Mouse (Mus musculus) myocyte (in vitro differentiated cells): ENCODE measurements around the gene Pak1. TPM values are rescaled to one million over a fixed set of nuclear protein-coding genes. Genes with fewer than 3 reads are reported as not detected.
A peak's percentile ranks its signal among the peaks of the same experiment; 100 is the strongest.

Experiments used
- H3K27me3 ChIP-seq: one replicate; pipeline ENCODE4 v1.6.1; 2011; ENCODE audit not compliant: control insufficient read depth, insufficient read depth, insufficient read length
- H3K36me3 ChIP-seq: one replicate; pipeline ENCODE4 v1.6.1; 2011; ENCODE audit not compliant: control insufficient read depth, insufficient read depth
- H3K4me2 ChIP-seq: one replicate; pipeline ENCODE4 v1.6.1; 2011; ENCODE audit warnings: low read depth, control low read depth
- H3K4me3 ChIP-seq: one replicate; pipeline ENCODE4 v1.5.1; 2011; ENCODE audit warnings: mild to moderate bottlenecking, control low read depth, moderate library complexity
- H3K79me2 ChIP-seq: one replicate; pipeline ENCODE4 v1.6.1; 2011; ENCODE audit not compliant: control insufficient read depth, insufficient read depth
- H3ac ChIP-seq: one replicate; pipeline ENCODE4 v1.6.1; 2011; ENCODE audit not compliant: control insufficient read depth, insufficient read length
- CEBPB ChIP-seq: IDR thresholded peaks from 2 replicates; pipeline ENCODE4 v1.6.1; 2011; ENCODE audit warnings: mild to moderate bottlenecking, moderate library complexity; ENCODE audit not compliant: poor library complexity, insufficient read depth, severe bottlenecking
- E2F4 ChIP-seq: IDR thresholded peaks from one replicate; pipeline ENCODE4 v1.6.1; 2011; ENCODE audit warnings: mild to moderate bottlenecking, control low read depth, moderate library complexity; ENCODE audit not compliant: insufficient read depth
- MAX ChIP-seq: IDR thresholded peaks from one replicate; pipeline ENCODE4 v1.6.1; 2011; ENCODE audit warnings: low read depth, mild to moderate bottlenecking, control low read depth
- MYOD1 ChIP-seq, 3 experiments: IDR thresholded peaks; one replicate each; pipeline ENCODE4 v1.6.1; 2011; ENCODE audit warnings: control low read depth in 2 of 3, low read depth in 2 of 3, mild to moderate bottlenecking in 2 of 3, moderate library complexity in 1 of 3; ENCODE audit not compliant: insufficient read length in 2 of 3, control insufficient read depth in 1 of 3
- MYOG ChIP-seq, 3 experiments: IDR thresholded peaks; one replicate each; pipeline ENCODE4 v1.6.1; 2011; ENCODE audit warnings: control low read depth in 2 of 3, low read depth in 2 of 3, mild to moderate bottlenecking in 2 of 3; ENCODE audit not compliant: insufficient read length in 2 of 3, control insufficient read depth in 1 of 3, insufficient read depth in 1 of 3
- POLR2A ChIP-seq: IDR thresholded peaks from one replicate; pipeline ENCODE4 v1.6.1; 2011; ENCODE audit warnings: low read depth, mild to moderate bottlenecking, control low read depth, moderate library complexity; ENCODE audit not compliant: insufficient read length
- POLR2AphosphoS2 ChIP-seq: IDR thresholded peaks from one replicate; pipeline ENCODE4 v1.6.1; 2011; ENCODE audit warnings: low read depth, control low read depth; ENCODE audit not compliant: insufficient read length
- REST ChIP-seq: IDR thresholded peaks from one replicate; pipeline ENCODE4 v1.6.1; 2011; ENCODE audit warnings: mild to moderate bottlenecking, control low read depth, moderate library complexity; ENCODE audit not compliant: insufficient read depth, insufficient read length
- SRF ChIP-seq: IDR thresholded peaks from one replicate; pipeline ENCODE4 v1.6.1; 2011; ENCODE audit warnings: low read depth; ENCODE audit not compliant: control insufficient read depth, insufficient read length
- TCF12 ChIP-seq: IDR thresholded peaks from one replicate; pipeline ENCODE4 v1.6.1; 2011; ENCODE audit warnings: mild to moderate bottlenecking, control low read depth; ENCODE audit not compliant: poor library complexity, insufficient read depth, severe bottlenecking
- TCF3 ChIP-seq: IDR thresholded peaks from one replicate; pipeline ENCODE4 v1.6.1; 2011; ENCODE audit warnings: low read depth, control low read depth; ENCODE audit not compliant: insufficient read length
- USF1 ChIP-seq: IDR thresholded peaks from one replicate; pipeline ENCODE4 v1.6.1; 2011; ENCODE audit warnings: low read depth, mild to moderate bottlenecking, control low read depth, moderate library complexity
- polyA plus RNA-seq: library from polyadenylated mRNA; unstranded; fragments of >200 nt; fragmentation: generic; extraction: Trizol; gene quantifications from one replicate; pipeline ENCODE4 v1.2.1, GENCODE M21; 2012; ENCODE audit warnings: missing spikeins

The Pak1 gene
- polyA plus RNA-seq, 1 experiment = 33.2 TPM

DNA sequence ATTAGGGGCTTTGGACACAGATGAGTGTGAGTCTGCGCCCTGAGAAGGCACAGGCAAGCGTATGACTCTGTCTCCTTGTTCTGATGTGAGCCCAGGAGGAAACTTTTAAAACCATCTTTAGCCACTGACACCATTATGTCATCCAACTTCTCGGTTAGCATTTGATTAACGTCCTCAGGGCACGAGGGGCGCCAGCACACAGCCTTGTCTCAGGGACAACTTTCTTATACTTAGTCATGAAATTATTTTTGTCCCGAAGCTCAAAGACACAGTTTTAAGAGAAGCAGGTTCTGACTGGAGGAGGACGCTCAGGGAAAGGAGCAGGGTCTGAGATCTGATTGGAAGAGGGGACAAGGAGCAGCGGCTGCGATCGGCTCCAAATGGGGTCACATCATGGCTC lies 23.8 kb upstream of the Pak1 start:
- no peak overlapping the region for H3ac ChIP-seq
- H3K79me2 ChIP-seq = no peaks in the 10 kb centered on the region
- H3K36me3 ChIP-seq = no peaks in the 10 kb centered on the region
- no peaks in the 10 kb centered on the region for H3K27me3 ChIP-seq
- TF ChIP-seq MYOG (IDR thresholded peaks at IDR 0.05; ENCODE audit: control insufficient read depth in 1 of 3, insufficient read depth in 1 of 3, insufficient read length in 2 of 3, low read depth in 2 of 3) (no peak), E2F4 (no peak), SRF (no peak), CEBPB (no peak), MAX (no peak), REST (no peak), TCF3 (no peak), POLR2AphosphoS2 (no peak), MYOD1 (IDR thresholded peaks at IDR 0.05; ENCODE audit: control insufficient read depth in 1 of 3, insufficient read length in 2 of 3, low read depth in 2 of 3) (no peak)
- H3K4me2 ChIP-seq = peak overlapping the region; percentile 60
- no peak overlapping the region for H3K4me3 ChIP-seq

DNA sequence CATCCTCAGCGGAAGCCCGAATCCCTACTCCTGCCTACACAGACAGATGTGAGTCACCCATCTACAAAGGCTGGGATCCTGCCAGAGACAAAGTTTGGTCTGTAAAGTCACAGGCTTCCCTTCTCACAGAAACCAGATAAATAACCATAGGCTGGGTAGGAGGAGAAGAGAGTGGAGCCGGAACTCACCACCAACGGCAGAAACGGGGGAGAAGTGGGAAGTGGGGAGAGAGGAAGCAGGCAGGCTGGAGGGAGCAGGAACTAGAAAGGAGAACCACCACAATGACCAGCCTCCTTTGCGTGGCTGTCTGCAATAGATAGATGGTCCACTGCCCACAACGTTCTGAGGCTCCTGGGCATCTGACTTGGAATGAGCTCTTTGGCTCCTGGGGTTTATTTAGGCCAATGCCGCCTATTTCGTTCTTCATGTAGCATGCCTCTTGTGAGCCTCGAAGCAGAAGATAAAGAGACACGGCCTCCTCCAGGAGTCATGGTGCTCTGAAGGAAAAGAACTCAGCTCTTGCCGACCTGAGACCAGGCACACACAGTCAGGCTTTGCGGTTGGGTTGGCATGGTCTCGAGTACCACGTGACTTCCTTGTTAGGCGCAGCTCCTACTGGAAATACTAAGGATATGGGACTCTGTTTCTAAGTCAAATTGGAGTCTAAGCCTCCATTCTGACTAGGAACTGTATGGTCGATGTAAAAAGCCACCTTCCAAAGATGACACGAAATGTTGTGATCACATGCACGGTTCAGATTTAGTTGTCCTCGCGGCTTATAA lies 23.0 kb upstream of the Pak1 start:
- H3K27me3 ChIP-seq = no peaks in the 10 kb centered on the region
- TF ChIP-seq POLR2A (no peak), E2F4 (no peak), USF1 (no peak), POLR2AphosphoS2 (no peak), TCF3 (no peak), REST (no peak), TCF12 (no peak), MYOD1 (IDR thresholded peaks at IDR 0.05; ENCODE audit: control insufficient read depth in 1 of 3, insufficient read length in 2 of 3, low read depth in 2 of 3) (no peak), SRF (no peak)
- H3K79me2 ChIP-seq = no peaks in the 10 kb centered on the region
- no peak overlapping the region for H3ac ChIP-seq
- no peaks in the 10 kb centered on the region for H3K36me3 ChIP-seq
- peak overlapping the region; percentile 66 for H3K4me2 ChIP-seq
- no peak overlapping the region for H3K4me3 ChIP-seq

DNA sequence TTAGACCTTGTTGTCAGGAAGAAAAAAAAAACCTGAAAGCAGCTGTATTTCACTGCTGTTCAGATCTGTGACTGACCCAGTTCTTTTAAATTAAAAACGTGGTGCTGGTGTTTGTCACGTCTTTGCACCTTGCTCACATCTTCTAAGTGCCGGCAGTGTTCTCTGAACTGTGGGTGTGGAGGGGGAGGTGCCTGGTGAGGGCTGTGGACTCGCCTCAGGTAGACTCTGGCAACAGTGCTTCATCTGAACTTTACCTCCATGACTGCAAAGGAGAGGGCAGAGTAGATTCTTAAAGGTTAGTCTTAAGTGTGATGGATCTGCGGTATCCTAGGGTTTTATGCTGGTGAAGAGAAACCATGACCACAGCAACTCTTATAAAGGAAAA lies 22.4 kb upstream of the Pak1 start:
- Histone ChIP-seq H3K4me2 (peak overlapping the region; percentile 66), H3K36me3 (no peaks in the 10 kb centered on the region), H3K4me3 (no peak overlapping the region), H3K79me2 (no peaks in the 10 kb centered on the region), H3ac (no peak overlapping the region), H3K27me3 (no peaks in the 10 kb centered on the region)
- TF ChIP-seq REST (no peak), E2F4 (no peak), CEBPB (no peak)

DNA sequence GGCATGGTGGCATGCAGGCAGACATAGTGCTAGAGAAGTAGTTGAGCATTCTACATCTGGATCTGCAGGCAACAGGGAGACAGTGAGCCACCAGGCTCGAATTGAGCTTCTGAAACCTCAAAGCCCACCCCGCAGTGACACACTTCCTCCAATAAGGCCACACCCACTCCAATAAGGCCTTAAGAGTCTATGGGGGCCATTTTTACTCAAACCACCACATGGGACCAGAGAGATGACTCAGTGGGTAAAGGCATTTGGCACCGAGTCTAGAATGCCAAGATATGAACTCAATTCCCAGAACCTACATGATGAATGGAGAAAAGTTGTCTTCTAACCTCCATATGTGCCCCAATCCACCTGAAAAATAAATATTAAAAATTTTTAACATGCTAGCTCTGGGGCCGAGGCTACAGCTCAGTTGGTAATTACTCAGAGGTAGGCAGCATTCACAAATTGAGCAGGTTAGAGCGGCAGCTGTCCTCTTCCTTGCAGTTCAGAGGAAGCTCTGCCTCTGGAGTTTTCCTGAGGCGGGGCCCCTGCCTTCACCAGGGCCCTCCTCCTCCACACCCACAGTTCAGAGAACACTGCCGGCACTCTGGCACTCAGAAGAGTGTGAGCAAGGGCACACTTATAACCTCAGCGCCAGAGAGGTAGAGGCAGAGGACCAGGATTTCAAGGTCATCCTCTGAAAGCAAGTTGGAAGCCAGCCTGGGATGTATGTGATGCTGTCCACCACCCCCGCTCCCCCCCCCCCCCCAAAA lies 21.8 kb upstream of the Pak1 start:
- TF ChIP-seq TCF3 = no peak
- peak; percentile 36 for TF ChIP-seq POLR2A
- TF ChIP-seq MAX = no peak
- TF ChIP-seq USF1 = peak; percentile 13
- Histone ChIP-seq H3K36me3 (no peaks in the 10 kb centered on the region), H3K27me3 (no peaks in the 10 kb centered on the region), H3ac (no peak overlapping the region), H3K4me2 (peak overlapping the region; percentile 66), H3K4me3 (no peak overlapping the region), H3K79me2 (no peaks in the 10 kb centered on the region)

GRCm38 (mm10) chr7:97767841-97768240 lies 20.5 kb upstream of the Pak1 start:
- Histone ChIP-seq H3K27me3 (no peaks in the 10 kb centered on the region), H3K4me2 (no peak overlapping the region), H3ac (no peak overlapping the region), H3K36me3 (no peaks in the 10 kb centered on the region), H3K79me2 (no peaks in the 10 kb centered on the region), H3K4me3 (no peak overlapping the region)
- TF ChIP-seq MAX (no peak), SRF (no peak), USF1 (no peak), REST (no peak), POLR2AphosphoS2 (no peak), E2F4 (no peak), MYOD1 (IDR thresholded peaks at IDR 0.05; ENCODE audit: control insufficient read depth in 1 of 3, insufficient read length in 2 of 3, low read depth in 2 of 3) (no peak)
